Mouse (Mus musculus): Measurements from ENCODE around the gene Dcaf12l2.

The Dcaf12l2 gene

DNA sequence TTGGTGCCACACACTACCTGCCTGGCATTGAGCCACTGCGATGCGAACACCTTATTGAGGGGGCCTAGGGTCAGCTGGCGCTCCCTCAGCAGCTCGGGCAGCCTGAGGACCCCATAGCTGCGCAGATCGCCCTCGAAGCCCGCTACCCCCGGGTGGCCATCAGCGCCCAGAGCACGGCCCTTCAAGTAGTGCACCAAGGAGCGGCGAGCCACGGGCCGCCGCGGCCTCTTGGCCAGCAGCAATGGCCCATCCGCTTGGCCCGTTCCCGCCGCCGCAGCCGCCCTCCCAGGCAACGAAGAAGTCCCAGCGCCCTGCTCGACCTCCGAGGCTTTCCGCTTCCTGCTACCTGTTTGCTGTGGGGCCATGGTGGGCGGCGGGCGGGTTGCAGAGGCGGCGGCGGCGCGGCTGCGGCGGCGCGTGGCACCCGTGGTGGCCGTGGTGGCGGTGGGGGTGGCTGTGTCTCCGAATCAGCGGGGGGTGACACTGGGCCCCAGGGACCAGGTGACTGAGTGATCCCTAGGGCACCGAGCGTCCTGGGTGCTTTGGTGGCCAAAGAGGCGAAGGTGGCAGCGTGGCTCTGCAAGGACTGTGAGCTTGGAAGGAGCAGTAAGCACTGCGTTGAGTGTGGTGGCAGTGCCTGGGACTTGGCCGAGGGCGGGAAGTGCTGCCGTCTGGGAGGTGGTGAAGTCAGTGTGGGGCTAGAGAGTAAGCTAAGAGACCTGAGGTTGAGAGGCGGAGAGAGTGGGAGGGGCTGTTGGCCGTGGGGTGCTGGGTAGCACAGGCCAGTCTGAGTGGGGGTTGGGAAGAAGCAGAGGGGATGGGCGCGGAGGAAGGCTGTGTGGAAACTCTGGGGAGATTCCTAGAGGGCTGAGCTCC is at the start of gene Dcaf12l2:
TSS of gene Dcaf12l2 (minus strand) at position 697 of the 876 bp plus-strand sequence.
- DNase-seq (ENCODE audit: low spot score in 2 of 2): no peak

DNA sequence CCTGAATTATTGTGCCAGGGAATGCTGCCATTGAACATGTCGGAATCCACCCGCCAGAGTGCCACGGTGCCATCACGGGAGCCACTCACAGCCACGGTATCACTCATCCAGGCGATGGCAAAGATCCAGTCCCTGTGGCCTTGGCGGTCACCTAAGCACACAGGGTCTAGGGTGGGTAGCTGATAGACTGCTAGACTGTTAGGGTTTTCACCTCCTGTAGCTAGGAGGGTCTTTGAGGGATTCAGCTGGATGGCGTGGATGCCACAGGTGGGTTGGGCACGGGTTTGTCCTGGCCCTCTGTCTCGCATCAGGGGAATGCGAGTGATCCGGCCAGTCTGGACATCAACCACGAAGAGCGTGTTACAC is 879 bp downstream of the Dcaf12l2 start:
- DNase-seq (ENCODE audit: low spot score in 2 of 2): no peak

Data from left cerebral cortex, adult 9 months (tissue).